Mouse (Mus musculus) liver, postnatal 0 days (tissue): ENCODE results near the gene Vdac1. TPM values are rescaled to one million over a fixed set of nuclear protein-coding genes. Genes with fewer than 3 reads are reported as not detected.

Experiments used
- ATAC-seq: fragments of 200-750 bp; cut with Nextera tagmentation; 2 replicates; pipeline ENCODE4 v1.8.0; 2017; ENCODE audit warnings: mild to moderate bottlenecking, moderate library complexity
- DNase-seq: peaks from one replicate; pipeline ENCODE4 v3.0.0-alpha.2; 2016
- H3K27ac ChIP-seq: fragments of 300-500 bp; sonication (generic); 2 replicates; pipeline ENCODE4 v1.5.1; 2014; ENCODE audit warnings: antibody characterized with exemption, moderate library complexity, mild to moderate bottlenecking, low read depth
- H3K27me3 ChIP-seq: fragments of 300-500 bp; sonication (generic); 2 replicates; pipeline ENCODE4 v1.6.1; 2014; ENCODE audit warnings: low read length, control low read depth, mixed read lengths; ENCODE audit not compliant: insufficient read depth
- H3K36me3 ChIP-seq: fragments of 300-500 bp; sonication (generic); replicated peaks from 2 replicates; pipeline ENCODE4 v1.6.1; 2014; ENCODE audit warnings: mild to moderate bottlenecking, control low read depth, low read length, moderate library complexity, mixed read lengths; ENCODE audit not compliant: insufficient read depth
- H3K4me1 ChIP-seq: fragments of 300-500 bp; sonication (generic); 2 replicates; pipeline ENCODE4 v1.6.1; 2014; ENCODE audit warnings: antibody characterized with exemption, mild to moderate bottlenecking, control low read depth; ENCODE audit not compliant: insufficient read depth
- H3K4me2 ChIP-seq: fragments of 300-500 bp; sonication (generic); 2 replicates; pipeline ENCODE4 v1.6.1; 2014; ENCODE audit warnings: low read depth, mild to moderate bottlenecking, low read length, moderate library complexity, mixed read lengths
- H3K4me3 ChIP-seq: fragments of 300-500 bp; sonication (generic); 2 replicates; pipeline ENCODE4 v1.5.1; 2014; ENCODE audit warnings: low read depth, low read length
- H3K9ac ChIP-seq: fragments of 300-500 bp; sonication (generic); replicated peaks from 2 replicates; pipeline ENCODE4 v1.6.1; 2014; ENCODE audit warnings: mild to moderate bottlenecking, moderate library complexity
- H3K9me3 ChIP-seq: fragments of 300-500 bp; sonication (generic); 2 replicates; pipeline ENCODE4 v1.6.1; 2016; ENCODE audit warnings: mild to moderate bottlenecking, control low read depth, low read length, mixed read lengths
- CTCF ChIP-seq: sonication (generic); IDR thresholded peaks from 2 replicates; pipeline ENCODE4 v1.5.1; 2016; ENCODE audit warnings: antibody characterized with exemption, low read depth
- EP300 ChIP-seq: IDR thresholded peaks from 2 replicates; pipeline ENCODE4 v1.6.1; 2016; ENCODE audit warnings: antibody characterized with exemption, low read depth, mild to moderate bottlenecking
- WGBS: fragments of 180-500 bp; shearing (Covaris S2); extraction: QIAGEN DNeasy Blood & Tissue Kit; methylation state at CpG from one replicate; pipeline ENCODE4 v1.1.7; 2014; ENCODE audit not compliant: insufficient replicate concordance; 5-methylcytosine and 5-hydroxymethylcytosine counted together
- polyA plus RNA-seq: library from polyadenylated mRNA; unstranded; fragments of >200 nt; fragmentation: Nextera tagmentation; extraction: Ambion mirVana; gene quantifications from 2 replicates; pipeline ENCODE4 v1.2.1, GENCODE M21; 2015

Gene Vdac1
- polyA plus RNA-seq, 1 experiment from 2014 or later = 101 TPM

DNA sequence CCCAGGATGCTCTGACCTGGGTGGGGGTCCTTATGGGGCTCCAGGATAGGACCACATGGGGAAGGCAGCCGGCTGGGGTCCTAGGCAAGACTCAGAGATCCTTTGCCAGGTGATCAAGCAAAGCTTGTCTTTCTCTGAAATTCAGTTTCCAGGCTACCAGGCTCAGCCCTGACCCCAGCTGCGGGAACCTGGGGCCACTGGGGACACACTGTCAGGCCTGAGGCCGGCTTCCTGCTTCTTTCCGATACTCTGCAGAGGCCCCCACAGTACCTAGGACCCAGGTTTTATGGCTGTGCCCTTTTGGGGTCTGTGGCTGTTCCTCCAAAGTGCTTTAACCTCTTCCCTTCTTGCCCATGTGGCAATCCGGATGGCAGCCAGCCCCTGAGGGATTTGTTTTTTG is 19.2 kb upstream of the Vdac1 start:
- H3K27ac ChIP-seq = no peak overlapping the region
- peaks cover 1% of the 10 kb centered on the region for H3K4me1 ChIP-seq
- no peaks in the 10 kb centered on the region for H3K9me3 ChIP-seq
- no peak for TF ChIP-seq EP300
- no peak for TF ChIP-seq CTCF
- 62% methylated on average over 5 of the region's 5 CpGs for WGBS
- DNase-seq (no peak), ATAC-seq (no peak)
- no peak overlapping the region for H3K4me2 ChIP-seq
- no peaks in the 10 kb centered on the region for H3K27me3 ChIP-seq
- no peaks in the 10 kb centered on the region for H3K36me3 ChIP-seq
- no peak overlapping the region for H3K4me3 ChIP-seq
- H3K9ac ChIP-seq = no peak overlapping the region

DNA sequence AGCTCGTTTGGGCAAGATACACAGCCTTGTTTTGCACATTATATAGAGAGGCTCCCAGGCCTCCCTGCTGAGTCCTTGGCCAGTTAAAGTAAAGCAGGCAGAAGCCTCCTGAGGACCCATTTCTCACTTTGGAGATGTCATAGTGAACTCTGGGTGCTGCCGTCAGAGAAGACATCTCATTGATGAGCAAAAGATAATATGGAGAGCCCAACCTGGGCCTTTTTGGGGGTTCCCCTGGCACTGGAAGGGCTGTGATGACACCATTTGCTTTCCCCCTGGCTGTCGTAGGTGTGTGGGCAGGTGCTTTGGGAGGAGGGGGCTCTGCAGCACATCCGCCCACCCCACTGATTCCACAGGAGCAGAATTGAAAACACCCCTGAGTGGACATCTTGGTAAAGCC is 18.4 kb upstream of the Vdac1 start:
- Histone ChIP-seq H3K4me3 (no peak overlapping the region), H3K36me3 (no peaks in the 10 kb centered on the region), H3K4me1 (peaks cover 5% of the 10 kb centered on the region), H3K4me2 (no peak overlapping the region), H3K9me3 (no peaks in the 10 kb centered on the region), H3K27ac (no peak overlapping the region), H3K27me3 (no peaks in the 10 kb centered on the region), H3K9ac (no peak overlapping the region)
- 73% methylated on average over 4 of the region's 4 CpGs for WGBS
- ATAC-seq (no peak), DNase-seq (no peak)
- no peak for TF ChIP-seq CTCF

DNA sequence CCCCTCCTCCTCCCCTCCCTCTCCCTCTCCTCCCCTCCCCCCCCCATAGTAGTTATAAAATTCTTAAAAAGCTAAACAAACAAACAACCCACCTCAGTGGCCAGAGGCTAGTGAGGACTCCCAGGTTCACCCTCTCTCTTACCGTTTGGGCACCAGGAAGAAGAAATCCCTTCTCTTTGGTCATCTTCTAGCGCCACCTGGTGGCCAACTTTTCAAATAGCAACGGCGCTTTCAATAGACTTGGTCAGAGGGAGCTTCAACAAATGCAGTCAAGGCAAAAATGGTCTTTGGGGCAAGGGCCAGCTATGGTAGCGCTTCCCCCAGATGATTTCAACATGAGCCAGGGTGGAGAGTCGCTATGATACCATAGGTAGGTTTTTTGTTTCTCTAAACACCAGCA is 17.5 kb upstream of the Vdac1 start:
- Histone ChIP-seq H3K4me3 (no peak overlapping the region), H3K4me1 (peaks cover 5% of the 10 kb centered on the region), H3K27me3 (no peaks in the 10 kb centered on the region), H3K9me3 (no peaks in the 10 kb centered on the region), H3K27ac (no peak overlapping the region), H3K36me3 (no peaks in the 10 kb centered on the region), H3K4me2 (no peak overlapping the region), H3K9ac (no peak overlapping the region)
- under 1% methylated on average over 6 of the region's 6 CpGs for WGBS
- DNase-seq (peak; percentile 84), ATAC-seq (peak; percentile 16; the same call in 1 of the 2 replicates)
- peak; percentile 89 for TF ChIP-seq CTCF
- TF ChIP-seq EP300 = no peak

DNA sequence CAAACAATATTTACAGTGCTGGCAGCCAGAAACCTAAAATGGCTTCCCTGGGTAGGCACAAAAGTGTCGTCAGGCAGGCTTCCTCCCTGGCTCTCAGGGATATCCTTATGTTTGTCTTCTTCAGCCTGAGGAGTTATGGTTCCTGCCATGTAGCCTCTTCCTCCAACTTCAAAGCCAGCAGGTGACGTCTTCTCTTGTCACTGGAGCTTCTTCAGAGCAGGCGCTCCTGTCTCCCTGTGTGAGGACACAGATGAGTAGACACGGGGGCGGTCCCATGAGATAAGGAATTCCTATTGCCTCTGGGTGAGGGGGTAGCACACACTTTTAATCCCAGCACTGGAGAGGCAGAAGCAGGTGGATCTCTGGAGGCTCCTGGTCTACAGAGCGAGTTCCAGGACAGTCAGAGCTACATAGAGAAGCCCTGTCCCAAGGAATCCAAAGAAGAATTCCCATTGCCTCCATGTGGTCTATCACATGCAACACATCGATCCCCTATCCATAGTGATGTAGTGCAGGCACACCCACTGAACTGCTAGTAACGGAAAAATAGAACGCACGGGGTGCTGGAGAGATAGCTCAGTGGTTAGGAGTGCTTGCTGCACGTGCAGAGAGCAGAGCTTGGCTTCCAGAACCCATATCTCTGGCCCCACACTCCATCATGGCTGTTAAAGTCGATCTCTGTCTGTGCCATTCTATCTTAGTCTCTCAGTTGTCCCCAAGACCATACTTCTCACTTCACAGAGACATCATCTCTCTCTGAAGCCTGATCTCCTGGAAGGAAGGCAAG is 15.5 kb upstream of the Vdac1 start:
- Histone ChIP-seq H3K4me3 (no peak overlapping the region), H3K4me1 (peaks cover 5% of the 10 kb centered on the region), H3K9me3 (no peaks in the 10 kb centered on the region), H3K9ac (no peak overlapping the region), H3K36me3 (no peaks in the 10 kb centered on the region), H3K4me2 (no peak overlapping the region), H3K27me3 (no peaks in the 10 kb centered on the region), H3K27ac (no peak overlapping the region)
- TF ChIP-seq CTCF (no peak), EP300 (no peak)
- WGBS = 60% methylated on average over 12 of the region's 12 CpGs
- no peak for DNase-seq
- ATAC-seq = no peak

DNA sequence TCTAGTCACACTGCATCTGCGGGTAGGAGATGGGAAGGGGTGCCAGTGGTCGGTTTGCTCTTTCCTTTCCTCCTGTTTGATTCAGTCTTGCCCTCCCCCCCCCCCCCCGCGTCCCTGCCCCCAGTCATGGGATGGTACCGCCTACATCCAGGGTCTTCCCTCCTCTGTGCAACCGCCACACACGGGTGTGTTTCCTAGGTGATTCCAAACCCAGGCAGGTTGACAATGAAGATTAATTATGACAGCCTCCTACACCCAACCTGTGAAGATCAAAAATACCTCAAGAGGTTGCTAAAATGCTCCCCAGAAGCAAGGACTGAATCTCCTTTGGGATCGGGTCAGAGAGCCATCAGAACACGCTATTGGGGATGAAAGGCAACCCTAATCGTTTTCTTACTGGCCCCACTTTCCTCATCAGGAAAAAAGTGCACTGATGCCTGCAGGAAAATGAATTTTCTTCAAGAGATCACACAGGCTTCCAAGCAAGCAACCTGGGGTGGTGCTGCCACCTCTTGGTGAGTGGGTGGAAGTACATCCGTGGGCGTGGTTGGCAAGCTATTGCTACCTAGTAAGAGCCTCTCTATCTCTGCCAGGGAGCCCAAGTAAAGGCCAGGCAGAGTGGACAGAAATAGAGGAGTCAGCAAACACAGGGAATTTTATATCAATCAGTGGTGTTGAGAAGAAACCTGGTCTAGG is 14.6 kb upstream of the Vdac1 start:
- 8% methylated on average over 10 of the region's 12 CpGs for WGBS
- ATAC-seq (peak; percentile 78), DNase-seq (peak; percentile 89)
- Histone ChIP-seq H3K36me3 (no peaks in the 10 kb centered on the region), H3K4me3 (peak overlapping the region; percentile 47), H3K9ac (peak overlapping the region; percentile 31; the same call in 1 of the 2 replicates), H3K27me3 (no peaks in the 10 kb centered on the region), H3K4me2 (peak overlapping the region; percentile 73), H3K9me3 (no peaks in the 10 kb centered on the region), H3K4me1 (peaks cover 11% of the 10 kb centered on the region), H3K27ac (no peak overlapping the region; the same call in 1 of the 2 replicates)
- TF ChIP-seq CTCF (peak; percentile 96), EP300 (no peak)

DNA sequence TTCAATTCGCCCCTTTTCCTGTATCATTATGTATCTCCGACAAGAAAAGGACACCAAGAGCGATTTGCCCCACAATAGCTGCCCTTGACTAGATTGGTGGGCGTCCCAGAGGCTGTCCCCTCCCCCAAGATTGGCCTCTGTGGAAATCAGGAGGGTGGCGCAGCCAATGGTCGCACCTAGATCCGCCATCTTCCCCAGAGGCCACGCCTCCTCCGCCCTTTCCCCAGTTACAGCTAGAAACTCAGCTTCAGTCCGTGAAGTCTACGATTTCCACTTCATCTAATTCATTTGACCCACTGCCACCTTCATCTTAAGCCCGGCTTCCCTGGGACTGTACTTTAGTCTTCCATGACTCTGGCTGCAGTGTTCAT is 14.0 kb upstream of the Vdac1 start:
- H3K36me3 ChIP-seq = no peaks in the 10 kb centered on the region
- ATAC-seq (peak; percentile 80), DNase-seq (peak; percentile 73)
- peak overlapping the region; percentile 31 for H3K9ac ChIP-seq
- 5% methylated on average over 12 of the region's 12 CpGs for WGBS
- H3K27me3 ChIP-seq = no peaks in the 10 kb centered on the region
- H3K4me3 ChIP-seq = peak overlapping the region; percentile 47
- TF ChIP-seq CTCF (no peak), EP300 (no peak)
- H3K4me1 ChIP-seq = peaks cover 14% of the 10 kb centered on the region
- no peak overlapping the region; the same call in 1 of the 2 replicates for H3K27ac ChIP-seq
- peak overlapping the region; percentile 73 for H3K4me2 ChIP-seq
- H3K9me3 ChIP-seq = no peaks in the 10 kb centered on the region
